Mouse (Mus musculus) embryo, embryonic 10 days (tissue): ENCODE measurements at regions not wholly inside any gene's neighbourhood (a gene's known extent, or its start where the extent isn't known, plus 50 kb on each side); places are given as distances from the start of the nearest gene placed in this dataset.
"Not testable (repeated sequence)": the region's sequence is repeated elsewhere in the genome, so short reads cannot be mapped to it uniquely, and the experiment has no call there.

Experiments used
- DNase-seq: peaks from one replicate; pipeline ENCODE4 v3.0.0-alpha.2; 2015; ENCODE audit warnings: low spot score

GRCm38 (mm10) chr17:69821473-69821872 is 147.4 kb upstream of the Dlgap1 start:
- DNase-seq, result no peak

GRCm38 (mm10) chr17:69821901-69822300 is 147.0 kb upstream of the Dlgap1 start:
- DNase-seq, result no peak

GRCm38 (mm10) chr17:69822921-69823320 is 146.0 kb upstream of the Dlgap1 start:
- DNase-seq, result no peak

GRCm38 (mm10) chr17:69841308-69841707 is 127.6 kb upstream of the Dlgap1 start:
- DNase-seq, result no peak

GRCm38 (mm10) chr17:69848306-69848705 is 120.6 kb upstream of the Dlgap1 start:
- DNase-seq, result no peak

- DNase-seq, result no peak
These were observed 118.8 kb upstream of the Dlgap1 start for GRCm38 (mm10) chr17:69850075-69850474.

- DNase-seq, result not testable (repeated sequence)
These were observed 88.9 kb upstream of the Dlgap1 start for GRCm38 (mm10) chr17:69879958-69880357.

GRCm38 (mm10) chr17:69893980-69894379 is 74.9 kb upstream of the Dlgap1 start:
- no peak for DNase-seq
